Mouse (Mus musculus) megakaryocyte, adult 5-6 weeks (primary cell): Measurements from ENCODE around the gene Tram2. TPM values are rescaled to one million over a fixed set of nuclear protein-coding genes. Genes with fewer than 3 reads are reported as not detected.
A peak's percentile ranks its signal among the peaks of the same experiment; 100 is the strongest.

ENCODE experiments used
- ATAC-seq: 2 replicates; pipeline ENCODE4 v1.8.0; 2016; ENCODE audit warnings: mild to moderate bottlenecking, inconsistent platforms; ENCODE audit not compliant: poor library complexity, severe bottlenecking
- total RNA-seq, 2 experiments: library from RNA; stranded (forward) in 1 of 2; stranded (reverse) in 1 of 2; fragments of 153-499, 151-499 nt in 1 of 2; fragments of 221-1000, 200-1000 nt in 1 of 2; gene quantifications; 2 replicates each; pipeline versions ENCODE4 v1.2.3 to v1.2.4; 2015 to 2017

Tram2 gene
- total RNA-seq, 2 experiments from 2014 or later: 2.2 to 13.7 TPM

DNA sequence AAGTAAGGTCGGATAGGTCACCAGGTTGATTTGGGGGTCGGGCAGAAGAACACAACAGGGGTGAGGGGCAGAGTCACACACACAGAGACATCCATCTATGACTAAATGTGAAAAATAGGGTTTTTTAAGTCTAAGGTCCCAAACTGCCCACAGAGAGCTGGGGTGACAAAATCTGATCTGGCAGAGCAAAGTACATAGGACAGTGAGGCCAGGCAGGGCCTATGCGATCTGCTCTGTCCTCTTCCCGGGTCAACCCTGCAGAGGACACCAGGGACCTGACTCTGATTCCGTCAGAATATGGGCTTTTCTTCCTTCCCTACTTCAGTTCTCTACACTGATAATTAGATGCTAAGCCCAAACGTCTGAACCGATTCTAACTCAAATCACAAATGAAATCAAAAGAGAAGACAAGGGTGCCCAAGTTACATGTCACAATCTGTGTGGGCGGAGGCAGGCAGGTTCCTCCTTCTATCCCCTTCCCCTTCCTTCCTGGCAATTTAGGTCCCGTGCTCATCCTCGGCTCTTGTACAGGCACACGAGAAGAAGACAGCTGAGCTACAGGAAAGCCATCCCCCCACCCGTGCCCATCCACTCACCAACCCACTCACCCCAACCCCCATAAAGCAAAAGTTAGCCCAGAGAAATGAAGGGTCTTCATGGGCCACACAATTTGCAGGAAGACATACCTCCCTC is 9.1 kb downstream of the Tram2 start:
- peak; percentile 85 for ATAC-seq

DNA sequence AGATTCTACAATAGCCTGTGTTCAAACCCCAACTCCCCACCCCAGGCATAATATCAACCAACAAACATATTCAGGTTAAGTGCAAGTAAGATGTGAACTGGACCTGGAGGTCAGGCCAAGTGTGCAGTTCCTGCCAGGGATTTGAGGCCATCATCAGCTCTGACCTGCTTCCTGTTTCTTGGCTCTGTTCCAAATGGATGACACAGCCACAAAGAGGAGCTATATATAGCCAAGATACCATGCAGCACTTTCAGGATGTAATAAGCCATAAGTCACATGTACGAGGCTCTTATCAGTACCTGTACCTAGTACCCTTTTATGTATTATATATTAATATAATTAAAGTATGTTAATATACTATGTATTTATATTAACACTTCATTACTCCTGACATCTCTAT is 10.5 kb downstream of the Tram2 start:
- no peak for ATAC-seq

DNA sequence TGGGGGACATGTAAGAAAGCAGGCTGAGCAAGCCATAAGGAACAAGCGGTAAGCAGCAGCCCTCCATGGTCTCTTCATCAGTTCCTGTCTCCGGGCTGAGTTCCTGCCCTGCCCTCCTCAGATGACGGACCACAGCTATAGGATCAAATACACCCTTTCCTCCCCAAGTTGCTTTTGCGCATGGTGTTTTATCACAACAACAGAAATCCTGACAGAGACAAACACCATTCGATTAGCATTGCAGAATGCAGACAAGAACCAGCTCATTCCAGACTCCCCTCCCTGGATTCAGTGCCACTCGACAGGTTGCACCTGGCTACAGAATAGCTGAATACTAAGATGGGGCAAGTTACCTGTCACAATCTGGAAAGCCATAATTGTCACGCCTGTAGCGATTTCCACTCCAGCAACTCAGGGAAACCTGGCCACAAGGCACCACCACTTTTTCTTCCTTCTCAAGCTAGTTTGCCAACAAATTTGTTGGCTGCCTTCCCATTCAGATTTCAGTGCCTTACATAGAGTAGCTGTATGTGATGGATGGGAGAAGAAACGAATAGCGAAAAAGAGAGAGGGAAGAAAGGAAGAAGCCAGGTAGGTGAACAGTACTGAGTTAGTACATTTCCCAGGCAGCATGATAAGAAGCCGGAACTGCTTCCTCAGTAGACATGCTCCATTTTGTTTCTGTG is 11.3 kb downstream of the Tram2 start:
- no peak for ATAC-seq

DNA sequence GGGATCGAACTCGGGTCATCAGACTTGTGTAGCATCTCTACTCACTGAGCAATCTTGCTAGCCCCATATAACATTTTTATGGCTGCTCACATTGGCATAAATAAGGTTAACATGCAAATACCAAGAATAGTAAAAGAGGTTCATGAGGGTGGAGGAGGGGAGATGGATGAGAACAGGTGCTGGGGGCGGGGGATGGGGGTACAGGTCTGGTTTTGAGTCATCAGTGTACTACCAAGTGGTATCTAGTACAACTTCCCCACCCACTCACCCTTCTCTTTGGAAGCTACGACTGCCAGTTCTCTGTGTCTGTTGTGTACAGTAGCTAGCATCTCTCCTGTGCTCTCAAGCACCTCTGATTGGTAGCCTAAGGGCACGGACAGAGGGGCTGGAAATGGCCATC is 14.9 kb downstream of the Tram2 start:
- no peak for ATAC-seq

DNA sequence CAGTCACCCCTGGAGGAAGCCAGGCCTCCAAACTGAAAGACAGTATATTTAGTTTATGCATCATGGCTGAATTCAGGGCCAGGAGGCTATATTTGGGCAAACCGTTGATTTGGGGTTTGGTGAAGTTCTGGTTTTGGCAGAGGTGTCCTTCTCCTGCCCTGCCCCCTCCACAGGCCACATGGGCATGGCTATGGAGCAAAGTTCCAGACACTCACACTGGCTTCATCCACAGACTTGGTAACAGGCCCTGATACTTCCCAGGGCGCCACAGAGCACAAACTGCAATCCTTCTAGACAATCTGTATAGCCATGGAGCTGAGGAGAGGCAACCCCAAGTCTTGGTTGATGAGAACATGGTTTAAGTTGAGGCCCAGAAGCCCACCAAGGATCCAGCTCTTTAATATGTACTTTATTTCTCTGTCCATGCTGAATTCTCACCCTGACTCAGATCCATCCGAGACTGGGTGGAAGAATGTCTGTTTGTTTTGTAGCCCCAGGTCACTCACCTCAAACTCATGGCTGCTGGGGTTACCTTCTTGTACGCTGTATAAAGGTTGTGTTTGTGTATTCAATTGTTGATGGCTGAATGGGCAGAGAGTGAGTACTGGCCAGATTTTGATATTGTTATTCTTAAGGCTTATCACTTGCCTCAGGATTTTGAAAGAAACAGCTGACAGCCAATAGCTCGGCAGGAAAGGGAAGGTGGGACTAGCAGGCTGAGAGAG is 19.5 kb downstream of the Tram2 start:
- no peak for ATAC-seq

DNA sequence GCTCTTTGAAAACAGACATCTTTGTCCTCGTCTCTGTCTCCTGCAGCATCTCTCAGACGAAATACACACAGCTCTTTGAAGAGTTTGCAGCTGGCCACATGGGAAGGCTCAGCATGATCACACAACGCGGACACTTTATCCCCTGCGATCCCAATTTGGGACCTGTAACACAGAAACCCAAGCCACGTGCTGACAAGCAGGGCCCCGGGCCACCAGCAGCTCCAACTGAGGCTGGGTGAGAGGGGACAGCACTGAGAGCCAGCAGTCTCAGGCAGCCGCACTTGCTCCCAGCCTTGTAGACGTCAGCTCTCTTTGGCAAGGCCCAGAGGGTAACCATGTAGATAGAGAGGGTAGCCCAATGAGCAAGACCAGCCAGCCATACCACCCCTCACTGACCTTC is 26.0 kb downstream of the Tram2 start:
- ATAC-seq: no peak

DNA sequence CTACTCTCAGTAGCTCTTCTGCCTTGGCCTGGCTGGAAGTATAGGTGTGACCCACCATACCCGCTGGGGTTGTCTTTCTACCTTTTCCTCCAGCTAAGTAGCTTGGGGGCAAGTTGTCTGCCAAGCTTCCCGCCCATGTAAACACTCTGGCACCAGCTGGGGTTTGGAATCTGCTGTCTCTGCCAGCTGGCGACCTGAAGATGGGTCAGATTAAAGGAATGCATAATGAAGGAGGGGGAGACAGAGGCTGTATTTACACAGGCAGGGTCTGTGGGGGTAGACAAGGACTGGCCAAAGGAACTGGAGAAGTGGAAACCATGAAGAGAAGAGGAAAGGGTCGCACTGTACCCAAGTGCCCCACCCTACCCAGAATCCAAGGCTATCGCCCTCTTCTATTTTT is 26.4 kb downstream of the Tram2 start:
- no peak for ATAC-seq

DNA sequence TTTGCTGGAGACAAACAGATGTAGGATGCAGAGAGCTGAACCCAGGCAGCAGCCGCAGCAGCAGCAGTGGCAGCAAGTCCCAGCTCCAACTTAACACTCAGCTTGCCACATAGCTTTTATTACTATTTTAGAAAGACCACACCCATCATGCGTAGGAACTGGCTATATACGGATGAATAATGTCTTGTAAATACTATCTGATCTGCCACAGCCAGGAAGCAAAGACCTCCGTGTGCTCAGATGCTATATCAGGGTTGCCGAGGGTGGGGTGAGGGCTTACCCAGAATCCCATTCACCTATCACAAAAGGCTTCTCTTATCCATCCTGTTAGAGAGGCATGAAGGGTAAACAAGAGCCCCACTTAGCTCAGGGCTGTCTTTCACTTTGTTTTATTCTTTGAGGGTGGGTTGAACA is 26.9 kb downstream of the Tram2 start:
- no peak for ATAC-seq

DNA sequence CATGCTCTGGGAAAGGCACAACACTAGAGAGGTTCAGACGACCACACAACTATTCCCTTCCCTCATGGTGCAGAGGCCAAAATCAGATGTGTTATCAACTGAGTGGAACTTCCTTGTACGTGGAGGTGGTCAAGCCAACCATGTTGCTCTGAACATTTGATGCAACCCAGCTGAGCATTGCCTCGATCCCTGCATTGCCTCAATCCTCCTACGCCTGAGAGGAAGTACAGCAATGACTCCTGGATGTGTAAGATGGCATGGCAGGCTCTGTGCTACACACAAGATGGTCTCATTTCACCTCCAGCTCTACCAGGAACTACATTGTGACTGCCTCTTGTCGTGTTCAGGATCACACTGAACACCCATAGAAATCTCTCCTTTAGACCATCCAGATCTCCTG is 30.0 kb downstream of the Tram2 start:
- peak; percentile 62 for ATAC-seq

DNA sequence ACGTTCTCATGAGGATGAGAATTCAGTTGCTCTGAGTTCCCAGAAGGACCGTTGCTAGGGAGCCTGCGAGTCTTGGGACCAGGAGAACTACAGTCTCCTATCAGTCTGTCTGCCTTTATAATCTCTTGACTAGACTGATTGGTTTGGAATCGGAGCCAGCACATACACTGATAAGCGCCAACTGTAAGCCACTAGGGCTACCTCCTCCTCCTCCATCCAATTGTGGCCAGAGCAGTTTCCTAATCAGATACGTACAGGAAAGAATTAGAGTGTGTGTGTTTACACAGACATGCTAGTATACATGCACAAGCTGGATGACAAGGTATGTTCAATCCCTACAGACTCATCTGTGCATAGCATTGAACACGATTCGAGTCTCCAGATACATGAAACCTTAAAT is 30.6 kb downstream of the Tram2 start:
- ATAC-seq: no peak

DNA sequence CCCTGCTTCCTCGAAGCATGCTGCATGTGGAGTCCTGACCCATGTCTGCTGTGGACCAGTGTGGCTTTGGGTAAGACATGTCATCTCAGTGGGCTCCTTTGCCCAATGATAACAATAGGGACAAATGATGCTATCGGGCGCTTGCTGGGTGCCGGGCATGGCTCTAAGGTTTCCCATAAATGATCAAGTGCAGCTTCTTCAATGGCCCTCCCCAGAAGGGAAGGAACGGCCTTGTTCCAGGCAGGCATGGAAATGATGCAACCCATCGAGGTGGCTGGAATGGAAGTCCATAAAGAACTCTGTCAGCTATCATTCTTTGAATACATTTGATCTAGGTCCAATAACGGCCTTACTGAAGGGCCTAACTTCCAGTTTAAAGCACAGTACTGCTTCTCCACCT is 36.6 kb downstream of the Tram2 start:
- no peak for ATAC-seq

DNA sequence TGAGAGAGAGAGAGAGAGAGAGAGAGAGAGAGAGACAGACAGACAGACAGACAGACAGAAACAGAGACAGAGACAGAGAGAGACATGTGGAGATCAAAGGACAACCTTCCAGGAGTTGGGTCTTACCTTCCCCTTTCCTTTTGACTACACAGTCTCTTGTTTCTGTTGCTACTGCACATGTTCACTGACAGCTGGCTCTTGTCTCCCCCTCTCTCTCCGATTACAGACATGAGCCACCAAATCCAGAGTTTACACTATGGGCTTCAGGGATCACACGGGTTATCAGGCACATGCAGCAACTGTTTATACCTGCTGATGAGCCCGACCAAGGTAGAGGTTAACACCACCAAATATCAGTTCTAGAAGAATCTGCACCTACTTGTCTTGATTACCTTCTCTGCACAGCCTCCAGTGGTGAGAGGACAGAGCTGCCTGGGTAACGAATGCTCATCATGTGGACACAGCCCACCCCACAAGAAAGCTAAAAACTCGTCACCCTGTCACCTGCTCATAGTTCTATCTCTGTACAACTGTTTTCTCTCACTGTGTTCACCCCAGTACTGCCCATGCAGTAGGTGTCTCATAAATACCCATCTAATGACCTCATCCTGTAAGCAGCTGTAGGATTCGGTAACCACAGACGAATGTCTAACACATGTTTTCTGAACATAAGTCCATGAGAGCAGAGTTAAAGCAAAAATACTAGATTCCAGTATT is 38.3 kb downstream of the Tram2 start:
- ATAC-seq: no peak

DNA sequence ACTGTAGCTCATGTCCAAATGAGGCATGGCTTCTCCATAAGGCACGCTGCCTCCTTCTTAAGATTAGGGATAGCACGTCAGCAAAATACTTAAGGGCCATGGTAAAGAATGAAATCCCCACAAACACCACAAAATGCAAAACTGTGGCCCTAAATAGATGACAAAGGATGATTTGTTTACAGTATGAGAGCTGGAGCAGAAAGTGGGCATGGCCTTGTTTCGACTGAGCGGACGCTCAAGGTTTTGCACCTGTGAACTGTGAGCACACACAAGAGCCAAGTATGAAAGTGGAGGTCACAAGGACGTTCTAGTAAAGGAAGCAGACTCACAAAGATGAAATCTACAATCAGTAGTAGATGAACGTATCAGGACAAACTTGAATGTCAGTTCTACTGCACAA is 38.9 kb downstream of the Tram2 start:
- ATAC-seq: no peak

DNA sequence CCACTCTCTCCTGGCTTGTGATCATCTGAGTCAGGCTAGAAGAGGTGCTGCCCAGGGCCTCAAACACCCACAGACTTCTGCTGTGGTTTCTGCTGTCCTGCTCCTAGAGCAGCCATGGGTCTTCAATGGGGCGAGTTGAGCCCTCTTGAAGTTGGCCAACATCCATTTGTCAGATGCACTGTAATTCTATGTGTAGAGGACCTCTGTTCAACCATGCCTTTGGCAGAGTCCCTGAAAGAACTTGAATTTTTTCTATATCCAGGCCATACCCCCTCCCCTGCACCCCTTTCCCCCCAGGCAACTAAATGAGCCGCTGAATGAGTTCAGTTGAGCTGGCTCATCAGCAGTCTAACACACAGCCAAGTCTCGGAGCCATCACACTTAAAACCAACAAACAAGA is 39.5 kb downstream of the Tram2 start:
- no peak for ATAC-seq

DNA sequence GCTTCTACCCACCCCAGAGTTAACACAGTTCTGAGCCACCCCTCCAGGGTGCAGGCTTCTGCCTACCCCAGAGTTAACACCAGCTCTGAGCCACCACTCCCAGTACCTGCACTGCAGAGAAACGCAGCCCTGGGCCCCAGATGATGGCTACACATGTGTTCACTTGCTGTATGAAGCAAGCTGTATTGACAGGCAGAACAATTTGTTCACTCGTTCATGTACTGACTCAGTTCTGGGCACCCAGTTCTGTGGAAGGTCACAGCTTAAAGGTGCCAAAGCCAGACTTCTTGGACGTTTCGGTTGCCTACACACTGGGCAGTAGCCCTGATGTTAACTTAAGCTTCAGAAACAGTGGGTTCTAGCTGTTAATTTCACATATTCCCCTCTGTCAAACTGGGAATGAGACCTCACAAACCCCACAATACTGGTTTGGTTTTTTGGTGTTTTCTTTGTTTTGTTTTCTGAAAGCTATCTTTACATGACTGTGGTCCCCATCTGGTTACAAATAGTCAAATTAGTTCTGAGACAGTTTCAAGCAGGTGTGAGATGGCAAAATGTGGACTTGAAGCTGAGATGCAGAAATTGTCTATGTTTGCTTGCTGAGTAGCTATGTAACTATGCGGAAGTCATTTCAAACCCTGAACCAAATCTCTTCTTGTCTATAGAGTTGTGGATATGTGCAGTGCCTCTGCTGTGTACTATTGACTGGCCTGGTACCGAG is 41.0 kb downstream of the Tram2 start:
- no peak for ATAC-seq

DNA sequence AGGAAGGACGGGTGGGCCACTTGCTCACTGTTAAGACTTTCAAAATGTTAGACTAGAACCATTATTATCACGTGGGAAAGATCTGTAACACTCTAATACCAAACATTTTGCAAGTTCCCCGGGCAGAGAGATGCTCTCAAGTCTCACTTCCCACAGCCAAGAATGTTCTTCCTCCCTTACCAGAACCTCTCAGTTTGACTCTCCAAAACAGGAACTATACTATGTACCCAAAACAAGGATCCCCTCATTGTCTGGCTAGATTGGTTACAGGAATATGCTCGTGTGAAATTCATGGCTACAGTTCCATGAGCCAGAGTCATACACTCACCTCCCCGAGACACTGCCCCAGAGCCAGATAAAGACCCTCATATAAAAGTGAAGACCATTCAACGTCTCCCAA is 43.2 kb downstream of the Tram2 start:
- peak; percentile 78 for ATAC-seq

DNA sequence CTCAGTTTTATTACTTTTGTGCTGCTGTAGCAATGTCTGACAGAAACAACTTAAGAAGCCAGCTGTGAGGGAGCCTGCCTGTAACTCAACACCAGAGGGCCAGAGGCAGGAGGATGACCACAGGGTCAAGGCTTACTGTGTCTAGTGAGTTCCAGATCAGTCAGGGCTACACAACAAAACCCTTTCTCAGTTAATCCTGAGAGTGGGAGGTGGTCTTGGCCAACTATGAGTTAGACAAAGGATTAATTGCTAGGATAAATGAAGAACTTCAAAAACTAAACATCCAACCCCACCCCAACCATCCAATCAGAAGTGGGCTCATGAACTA is 45.3 kb downstream of the Tram2 start:
- ATAC-seq: no peak

DNA sequence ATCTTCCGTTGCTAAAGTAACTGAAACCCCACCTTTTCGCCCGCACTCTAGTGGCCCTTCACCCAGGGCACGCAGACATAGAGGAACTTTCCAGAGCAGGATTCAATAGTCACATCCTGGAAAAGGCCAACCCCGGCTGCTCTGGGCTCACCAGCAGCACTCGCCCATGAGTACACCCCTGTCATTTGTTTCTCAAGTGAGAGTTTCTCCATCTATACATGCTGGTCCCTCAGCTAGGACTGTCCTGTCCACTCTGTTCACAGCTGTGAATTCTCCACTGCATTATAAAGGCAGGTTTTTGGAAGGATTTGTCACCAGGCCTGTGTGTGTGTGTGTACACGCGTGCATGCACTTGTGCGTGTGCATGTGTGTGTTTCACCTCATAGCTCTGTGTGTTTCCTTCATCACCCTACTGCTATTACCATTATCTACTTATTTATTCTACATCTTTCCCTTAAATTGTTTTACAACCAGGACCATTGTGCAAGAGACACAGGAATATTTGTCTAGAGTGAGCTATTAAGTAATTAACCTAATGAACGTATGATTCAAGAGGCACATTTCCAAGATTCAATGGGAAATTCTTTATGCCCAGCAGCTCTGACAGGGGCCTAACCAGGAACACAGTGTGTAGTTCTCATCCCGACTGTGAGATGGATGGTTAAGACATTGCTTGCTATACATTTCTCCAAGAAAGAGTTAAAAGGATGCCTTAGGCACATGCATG is 45.8 kb downstream of the Tram2 start:
- ATAC-seq: no peak

DNA sequence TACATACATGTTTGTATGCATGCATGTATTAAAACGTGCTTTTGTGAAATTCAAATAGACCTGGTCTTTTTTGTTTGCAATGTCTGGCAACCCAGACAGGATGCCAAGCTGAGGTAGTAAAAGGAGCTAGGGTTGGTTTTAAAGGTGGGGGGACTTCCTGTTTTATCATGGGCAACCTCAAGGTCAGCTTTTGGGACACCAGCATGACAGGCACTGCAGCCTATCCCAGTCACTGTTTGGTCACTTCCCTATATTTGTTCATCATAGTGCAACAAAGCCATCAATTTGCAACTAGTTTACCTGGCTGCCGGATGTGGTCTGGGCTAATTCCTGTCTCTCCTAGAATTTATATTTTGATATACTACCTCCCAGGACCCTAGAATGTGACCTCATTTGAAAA is 47.4 kb downstream of the Tram2 start:
- peak; percentile 78 for ATAC-seq

DNA sequence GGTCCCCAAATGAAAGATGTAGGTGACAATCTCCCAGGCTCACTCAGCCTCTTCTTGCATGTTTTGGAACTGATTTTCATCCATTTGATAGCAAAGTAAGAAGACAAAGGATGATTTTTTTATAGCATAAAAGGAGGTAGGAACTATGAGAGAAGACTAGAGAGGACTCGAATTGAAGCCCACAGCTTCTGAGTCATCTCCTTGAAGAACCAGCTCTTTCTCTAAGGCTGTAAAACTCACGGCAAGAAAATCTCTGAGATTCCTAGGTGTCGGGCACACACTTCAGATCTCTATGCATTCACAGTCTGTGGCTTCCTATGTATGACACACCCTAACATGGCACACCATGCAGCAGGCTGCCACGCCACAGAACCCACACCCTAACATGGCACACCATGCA is 50.0 kb downstream of the Tram2 start:
- ATAC-seq: no peak
